Mouse (Mus musculus) effector memory CD4-positive, alpha-beta T cell, adult 5 months (primary cell): Measurements from ENCODE around the gene Tmem254b. TPM values are rescaled to one million over a fixed set of nuclear protein-coding genes. Genes with fewer than 3 reads are reported as not detected.

Experiments
- polyA plus RNA-seq: library from polyadenylated mRNA; unstranded; fragments of 100-300 nt; shearing (Covaris generic); gene quantifications from one replicate; pipeline ENCODE4 v1.2.1, GENCODE M21; 2017

Gene Tmem254b
- polyA plus RNA-seq: 3.7 TPM

DNA sequence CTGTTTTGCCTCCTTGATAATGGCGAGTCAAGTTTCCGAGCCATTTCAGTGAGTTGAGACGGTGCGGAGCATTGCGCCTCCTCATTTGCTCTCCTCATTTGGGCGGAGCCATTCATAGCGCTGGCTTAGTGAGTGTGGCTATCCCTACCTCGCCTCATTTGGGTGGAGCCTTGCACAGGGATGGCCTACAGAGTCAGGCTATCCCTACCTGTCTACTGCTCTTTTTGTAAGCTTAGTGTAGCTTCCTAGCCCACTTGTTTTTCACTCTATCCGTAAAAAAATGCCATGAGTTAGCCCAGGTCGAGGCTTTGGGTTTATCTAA, at the start of gene Tmem254b:
Gene Tmem254b, minus strand, starts transcription at position 116 of the 322 bp plus-strand sequence.

DNA sequence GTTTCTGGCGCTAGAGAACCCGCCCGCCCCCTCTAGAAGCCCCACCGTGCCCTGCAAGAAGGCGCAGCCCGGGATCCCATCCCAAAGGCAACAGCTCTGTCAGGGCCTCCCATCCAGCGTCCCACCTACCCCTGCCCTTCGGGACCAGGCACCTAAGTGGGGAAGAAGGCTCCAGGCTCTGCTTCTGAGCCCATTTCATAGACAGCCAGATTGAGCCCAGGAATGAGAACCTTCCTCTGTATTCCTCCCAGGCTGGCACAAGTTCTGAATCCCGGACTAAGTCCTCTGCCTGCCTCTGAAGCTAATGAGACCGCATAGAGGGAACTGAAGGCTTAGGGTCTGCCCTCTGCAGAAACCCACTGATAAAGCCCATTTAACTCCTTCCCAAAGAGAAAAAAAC, 24.5 kb downstream of the Tmem254b start, which contains the start of gene Plac9b:
Gene Plac9b, minus strand, starts transcription at position 101 of the 400 bp plus-strand sequence.

Other genes starting within 250 kb of the Tmem254b start
- not detected for gene Duxbl1, start 228.5 kb downstream of the Tmem254b start, polyA plus RNA-seq
- not detected for gene Gm9780, start 164.3 kb downstream of the Tmem254b start, polyA plus RNA-seq
- gene Tmem254c, start 139.7 kb downstream of the Tmem254b start, polyA plus RNA-seq: 27.0 TPM
- gene Cphx2, start 125.5 kb downstream of the Tmem254b start, polyA plus RNA-seq: not detected
- not detected for gene Cphx3, start 124.7 kb downstream of the Tmem254b start, polyA plus RNA-seq
- gene Duxbl2, start 88.7 kb downstream of the Tmem254b start, polyA plus RNA-seq: not detected
- gene Plac9b, start 24.6 kb downstream of the Tmem254b start, polyA plus RNA-seq: not detected
- gene Duxbl3, start 50.9 kb upstream of the Tmem254b start, polyA plus RNA-seq: not detected